Mouse (Mus musculus): ENCODE measurements at regions not wholly inside any gene's neighbourhood (a gene's known extent, or its start where the extent isn't known, plus 50 kb on each side); places are given as distances from the start of the nearest gene placed in this dataset.

DNA sequence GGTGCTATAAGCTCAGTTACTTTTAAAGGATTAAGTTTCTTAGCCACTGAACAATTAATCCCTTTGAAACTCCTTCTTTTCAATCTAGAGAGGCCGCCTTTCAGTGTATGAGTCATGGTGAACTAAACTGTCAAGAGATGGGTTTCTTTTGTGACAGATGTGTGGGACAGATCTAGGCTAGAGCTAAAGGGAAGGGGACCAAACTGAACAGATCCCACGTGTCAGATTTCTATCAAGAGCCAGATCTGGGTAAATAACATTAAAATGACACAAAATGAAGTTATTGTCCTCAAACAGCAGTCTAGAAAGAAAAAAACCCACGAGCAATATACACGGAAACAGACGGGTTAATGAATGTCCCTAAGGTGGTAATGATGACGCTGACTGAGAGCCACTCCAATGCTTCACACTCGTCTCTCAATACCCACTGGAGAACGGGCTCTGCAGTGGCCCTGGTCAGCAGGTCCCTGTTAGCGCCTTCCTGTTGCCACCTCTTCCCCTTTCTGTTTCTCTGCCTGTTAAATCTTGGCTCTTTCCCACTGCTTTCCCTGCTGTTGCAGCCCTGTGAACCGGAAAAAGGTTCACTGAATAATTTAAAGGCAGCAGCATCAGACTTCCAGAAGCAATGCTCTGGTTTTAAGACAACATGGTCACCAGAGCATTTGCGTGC lies 52.7 kb upstream of the Rab3gap2 start:
- Histone ChIP-seq H3K9me3 (ENCODE audit: low read length) (no peaks in the 10 kb centered on the region), H3K27me3 (ENCODE audit: insufficient read depth, low read length) (peaks cover 4% of the 10 kb centered on the region; the same call in 1 of the 2 replicates), H3K36me3 (ENCODE audit: insufficient read depth, low read length) (no peaks in the 10 kb centered on the region), H3K4me1 (replicated peaks; ENCODE audit: low read depth, low read length) (peaks cover 8% of the 10 kb centered on the region; the same call in 1 of the 2 replicates), H3K4me3 (replicated peaks; ENCODE audit: low read length) (no peak overlapping the region)
- TF ChIP-seq POU5F1 (IDR thresholded peaks at IDR 0.05; ENCODE audit: borderline replicate concordance, low read length) (no peak), CTCF (conservative IDR thresholded peaks at IDR 0.05; ENCODE audit: low read length) (no peak), NANOG (IDR thresholded peaks at IDR 0.05; ENCODE audit: borderline replicate concordance, low read length) (no peak)

GRCm38 (mm10) chr1:185150431-185151129 lies 53.3 kb upstream of the Rab3gap2 start:
- Histone ChIP-seq H3K4me1 (replicated peaks; ENCODE audit: low read depth, low read length) (peaks cover 8% of the 10 kb centered on the region; the same call in 1 of the 2 replicates), H3K4me3 (replicated peaks; ENCODE audit: low read length) (no peak overlapping the region), H3K9me3 (ENCODE audit: low read length) (no peaks in the 10 kb centered on the region), H3K36me3 (ENCODE audit: insufficient read depth, low read length) (no peaks in the 10 kb centered on the region), H3K27me3 (ENCODE audit: insufficient read depth, low read length) (peaks cover 4% of the 10 kb centered on the region; the same call in 1 of the 2 replicates)
- TF ChIP-seq CTCF (conservative IDR thresholded peaks at IDR 0.05; ENCODE audit: low read length), result no peak
- TF ChIP-seq NANOG (IDR thresholded peaks at IDR 0.05; ENCODE audit: borderline replicate concordance, low read length), result no peak
- TF ChIP-seq POU5F1 (IDR thresholded peaks at IDR 0.05; ENCODE audit: borderline replicate concordance, low read length), result no peak

DNA sequence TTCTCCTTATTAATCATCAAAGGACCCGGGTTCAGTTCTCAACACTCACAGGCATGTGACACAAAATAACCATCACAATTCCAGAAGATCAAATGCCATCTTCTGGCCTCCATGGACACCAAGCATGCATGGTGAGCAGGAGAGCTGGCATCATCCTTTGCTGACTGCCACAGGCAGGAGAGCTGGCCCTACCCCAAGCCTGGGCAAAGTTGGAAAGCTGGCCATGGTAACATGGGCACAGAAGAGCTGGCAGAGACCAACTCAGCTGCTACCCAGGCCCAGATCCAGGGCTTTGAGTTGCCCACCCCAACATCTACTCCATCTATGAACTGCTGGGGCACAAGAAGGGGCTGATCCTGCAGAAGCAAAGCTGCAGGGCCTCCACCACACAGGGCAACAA lies 59.1 kb upstream of the Rab3gap2 start:
- 0 out of 2 replicates have a peak, but pooled peaks cover 5% of the 10 kb centered on the region for H3K27me3 ChIP-seq (ENCODE audit: insufficient read depth, low read length)
- TF ChIP-seq POU5F1 (IDR thresholded peaks at IDR 0.05; ENCODE audit: borderline replicate concordance, low read length) (no peak), CTCF (conservative IDR thresholded peaks at IDR 0.05; ENCODE audit: low read length) (no peak), NANOG (IDR thresholded peaks at IDR 0.05; ENCODE audit: borderline replicate concordance, low read length) (no peak)
- H3K36me3 ChIP-seq (ENCODE audit: insufficient read depth, low read length), result no peaks in the 10 kb centered on the region
- no peaks in the 10 kb centered on the region for H3K9me3 ChIP-seq (ENCODE audit: low read length)
- peaks cover 3% of the 10 kb centered on the region; the same call in 1 of the 2 replicates for H3K4me1 ChIP-seq (replicated peaks; ENCODE audit: low read depth, low read length)
- no peak overlapping the region for H3K4me3 ChIP-seq (replicated peaks; ENCODE audit: low read length)

DNA sequence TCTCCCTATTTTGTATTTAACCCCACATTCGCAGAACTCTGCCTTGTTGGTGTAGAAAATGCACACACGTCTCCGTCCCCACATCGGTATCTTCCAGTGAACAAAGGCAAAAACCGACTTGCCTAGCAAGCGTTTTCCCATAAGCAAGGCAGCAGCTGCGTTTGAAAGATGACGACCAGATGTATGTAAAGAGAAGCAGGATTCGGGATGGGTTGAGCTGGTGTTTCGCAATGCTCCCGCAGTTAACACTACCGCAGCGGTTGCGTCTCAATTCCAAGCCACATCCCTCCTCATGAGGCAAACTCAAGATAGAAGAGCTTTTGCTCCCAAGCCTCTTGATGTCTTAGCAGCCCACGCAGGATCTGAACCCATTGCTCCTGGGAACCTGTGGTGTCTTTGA lies 59.9 kb upstream of the Rab3gap2 start:
- Histone ChIP-seq H3K4me1 (replicated peaks; ENCODE audit: low read depth, low read length) (no peaks in the 10 kb centered on the region), H3K36me3 (ENCODE audit: insufficient read depth, low read length) (no peaks in the 10 kb centered on the region), H3K9me3 (ENCODE audit: low read length) (no peaks in the 10 kb centered on the region), H3K4me3 (replicated peaks; ENCODE audit: low read length) (no peak overlapping the region), H3K27me3 (ENCODE audit: insufficient read depth, low read length) (0 out of 2 replicates have a peak, but pooled peaks cover 5% of the 10 kb centered on the region)
- TF ChIP-seq NANOG (IDR thresholded peaks at IDR 0.05; ENCODE audit: borderline replicate concordance, low read length) (no peak), POU5F1 (IDR thresholded peaks at IDR 0.05; ENCODE audit: borderline replicate concordance, low read length) (no peak), CTCF (conservative IDR thresholded peaks at IDR 0.05; ENCODE audit: low read length) (no peak)

DNA sequence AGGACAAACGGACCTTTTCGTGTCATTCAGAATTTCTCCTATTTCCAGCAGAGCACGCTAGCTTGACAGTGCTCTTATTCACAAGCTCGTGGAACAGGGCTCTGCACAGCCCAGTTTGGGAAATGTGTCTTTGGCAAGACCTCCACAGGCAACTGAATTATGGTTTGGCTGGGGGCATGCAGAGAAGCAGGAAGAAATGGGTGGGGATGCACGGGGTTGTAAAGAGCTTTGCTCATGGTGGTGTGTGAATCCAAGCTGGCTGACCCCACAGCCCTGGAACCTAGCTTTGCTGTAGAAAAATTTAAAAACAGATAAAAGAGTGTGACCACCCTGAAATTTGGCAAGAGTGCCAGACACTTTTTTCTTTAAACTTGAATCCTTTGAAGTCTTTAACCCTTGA lies 63.6 kb upstream of the Rab3gap2 start:
- Histone ChIP-seq H3K4me1 (replicated peaks; ENCODE audit: low read depth, low read length) (no peaks in the 10 kb centered on the region), H3K9me3 (ENCODE audit: low read length) (no peaks in the 10 kb centered on the region), H3K4me3 (replicated peaks; ENCODE audit: low read length) (no peak overlapping the region), H3K27me3 (ENCODE audit: insufficient read depth, low read length) (0 out of 2 replicates have a peak, but pooled peaks cover 5% of the 10 kb centered on the region), H3K36me3 (ENCODE audit: insufficient read depth, low read length) (no peaks in the 10 kb centered on the region)
- no peak for TF ChIP-seq NANOG (IDR thresholded peaks at IDR 0.05; ENCODE audit: borderline replicate concordance, low read length)
- no peak for TF ChIP-seq POU5F1 (IDR thresholded peaks at IDR 0.05; ENCODE audit: borderline replicate concordance, low read length)
- TF ChIP-seq CTCF (conservative IDR thresholded peaks at IDR 0.05; ENCODE audit: low read length), result no peak

- Histone ChIP-seq H3K4me3 (replicated peaks; ENCODE audit: low read length) (no peak overlapping the region), H3K36me3 (ENCODE audit: insufficient read depth, low read length) (no peaks in the 10 kb centered on the region), H3K27me3 (ENCODE audit: insufficient read depth, low read length) (no peaks in the 10 kb centered on the region; the same call in 1 of the 2 replicates), H3K9me3 (ENCODE audit: low read length) (peaks cover 7% of the 10 kb centered on the region), H3K4me1 (replicated peaks; ENCODE audit: low read depth, low read length) (no peaks in the 10 kb centered on the region)
- no peak for TF ChIP-seq CTCF (conservative IDR thresholded peaks at IDR 0.05; ENCODE audit: low read length)
- TF ChIP-seq POU5F1 (IDR thresholded peaks at IDR 0.05; ENCODE audit: borderline replicate concordance, low read length), result no peak
- TF ChIP-seq NANOG (IDR thresholded peaks at IDR 0.05; ENCODE audit: borderline replicate concordance, low read length), result no peak
Observed at GRCm38 (mm10) chr1:185128209-185128608, 75.7 kb upstream of the Rab3gap2 start.

DNA sequence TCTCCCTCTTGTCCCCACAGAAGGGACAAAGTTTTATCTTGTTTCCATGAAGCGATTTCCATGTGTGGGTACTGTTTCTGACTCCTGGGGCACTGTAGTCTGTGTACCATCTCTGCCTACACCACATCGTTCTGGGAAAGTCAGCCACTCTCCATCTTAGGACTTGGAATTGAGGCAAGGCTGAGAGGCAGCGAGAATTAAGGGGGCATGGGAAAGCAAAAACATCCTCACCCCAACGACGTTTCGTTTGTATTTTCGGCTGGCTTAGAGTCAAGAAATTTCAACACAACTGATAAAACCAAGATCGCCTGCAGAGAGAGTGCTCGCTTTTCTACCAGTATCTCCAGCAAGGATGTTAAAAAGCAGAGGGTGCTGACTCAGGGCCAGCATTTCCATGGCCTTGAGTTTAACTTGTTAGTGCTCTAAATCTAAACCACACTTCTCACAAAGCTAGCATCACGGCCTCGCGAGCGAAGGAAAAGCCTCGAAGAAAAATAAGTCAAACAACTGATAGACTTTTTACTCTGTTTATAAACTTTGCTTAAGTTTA lies 78.1 kb upstream of the Rab3gap2 start:
- no peak for TF ChIP-seq NANOG (IDR thresholded peaks at IDR 0.05; ENCODE audit: borderline replicate concordance, low read length)
- Histone ChIP-seq H3K36me3 (ENCODE audit: insufficient read depth, low read length) (no peaks in the 10 kb centered on the region), H3K4me1 (replicated peaks; ENCODE audit: low read depth, low read length) (no peaks in the 10 kb centered on the region), H3K9me3 (ENCODE audit: low read length) (no peaks in the 10 kb centered on the region), H3K27me3 (ENCODE audit: insufficient read depth, low read length) (no peaks in the 10 kb centered on the region; the same call in 1 of the 2 replicates), H3K4me3 (replicated peaks; ENCODE audit: low read length) (no peak overlapping the region)

- TF ChIP-seq NANOG (IDR thresholded peaks at IDR 0.05; ENCODE audit: borderline replicate concordance, low read length), result no peak
- TF ChIP-seq POU5F1 (IDR thresholded peaks at IDR 0.05; ENCODE audit: borderline replicate concordance, low read length), result no peak
- Histone ChIP-seq H3K4me1 (replicated peaks; ENCODE audit: low read depth, low read length) (no peaks in the 10 kb centered on the region), H3K27me3 (ENCODE audit: insufficient read depth, low read length) (no peaks in the 10 kb centered on the region), H3K36me3 (ENCODE audit: insufficient read depth, low read length) (no peaks in the 10 kb centered on the region), H3K4me3 (replicated peaks; ENCODE audit: low read length) (no peak overlapping the region), H3K9me3 (ENCODE audit: low read length) (no peaks in the 10 kb centered on the region)
Observed at GRCm38 (mm10) chr1:185121552-185121951, 82.4 kb upstream of the Rab3gap2 start.
